Mouse (Mus musculus) testis, adult 2 months (tissue): Measurements from ENCODE around the gene Ndufaf7. TPM values are rescaled to one million over a fixed set of nuclear protein-coding genes. Genes with fewer than 3 reads are reported as not detected.
A peak's percentile ranks its signal among the peaks of the same experiment; 100 is the strongest.

Experiments
- H3K27ac ChIP-seq: fragments of 200-500 bp; 2 replicates; pipeline ENCODE4 v1.5.1; 2012; ENCODE audit warnings: low read depth, low read length; ENCODE audit not compliant: control insufficient read depth, insufficient read depth
- H3K27me3 ChIP-seq: fragments of 200-500 bp; 2 replicates; pipeline ENCODE4 v1.6.1; 2012; ENCODE audit warnings: mild to moderate bottlenecking, low read length, moderate library complexity; ENCODE audit not compliant: control insufficient read depth, insufficient read depth
- H3K36me3 ChIP-seq: fragments of 200-500 bp; 2 replicates; pipeline ENCODE4 v1.6.1; 2012; ENCODE audit warnings: mild to moderate bottlenecking, low read length; ENCODE audit not compliant: control insufficient read depth, insufficient read depth
- H3K4me1 ChIP-seq: fragments of 200-500 bp; 2 replicates; pipeline ENCODE4 v1.6.1; 2012; ENCODE audit warnings: low read length; ENCODE audit not compliant: control insufficient read depth, insufficient read depth
- H3K4me3 ChIP-seq: fragments of 200-500 bp; 2 replicates; pipeline ENCODE4 v1.5.1; 2012; ENCODE audit warnings: low read depth, mild to moderate bottlenecking, low read length, moderate library complexity, mixed read lengths; ENCODE audit not compliant: control insufficient read depth
- CTCF ChIP-seq: fragments of 200-500 bp; IDR thresholded peaks from 2 replicates; pipeline ENCODE4 v1.5.1; 2012; ENCODE audit warnings: low read depth, mild to moderate bottlenecking, inconsistent platforms, low read length, moderate library complexity; ENCODE audit not compliant: control insufficient read depth, insufficient read depth, insufficient replicate concordance
- POLR2A ChIP-seq: fragments of 200-500 bp; IDR thresholded peaks from 2 replicates; pipeline ENCODE4 v1.6.1; 2012; ENCODE audit warnings: low read depth, mild to moderate bottlenecking, inconsistent platforms, low read length, moderate library complexity; ENCODE audit not compliant: control insufficient read depth
- polyA plus RNA-seq: library from polyadenylated mRNA; depleted of rRNA; stranded (reverse); fragments of >200 nt; gene quantifications from 2 replicates; pipeline ENCODE4 v1.2.3, GENCODE M21; 2012

Ndufaf7 gene
- polyA plus RNA-seq, 1 experiment, result 16.2 TPM

- Histone ChIP-seq H3K36me3 (peaks cover 7% of the 10 kb centered on the region), H3K4me1 (no peaks in the 10 kb centered on the region), H3K27me3 (no peaks in the 10 kb centered on the region), H3K4me3 (peak overlapping the region; percentile 100; the same call in 1 of the 2 replicates), H3K27ac (no peak overlapping the region)
- TF ChIP-seq POLR2A (no peak), CTCF (no peak)
Measured at GRCm38 (mm10) chr17:78935857-78936256, 1.1 kb upstream of the Ndufaf7 start.

- TF ChIP-seq POLR2A, result peak; percentile 48
- TF ChIP-seq CTCF, result no peak
- peak overlapping the region; percentile 74 for H3K27ac ChIP-seq
- peak overlapping the region; percentile 100 for H3K4me3 ChIP-seq
- H3K27me3 ChIP-seq, result no peaks in the 10 kb centered on the region
- H3K4me1 ChIP-seq, result no peaks in the 10 kb centered on the region
- peaks cover 7% of the 10 kb centered on the region for H3K36me3 ChIP-seq
Measured at GRCm38 (mm10) chr17:78937229-78937853, 405 bp downstream of the Ndufaf7 start.

GRCm38 (mm10) chr17:78938927-78939326 lies 2.0 kb downstream of the Ndufaf7 start:
- H3K27ac ChIP-seq, result no peak overlapping the region
- H3K36me3 ChIP-seq, result peaks cover 7% of the 10 kb centered on the region
- no peaks in the 10 kb centered on the region for H3K27me3 ChIP-seq
- TF ChIP-seq CTCF (no peak), POLR2A (no peak)
- H3K4me1 ChIP-seq, result no peaks in the 10 kb centered on the region
- H3K4me3 ChIP-seq, result no peak overlapping the region

GRCm38 (mm10) chr17:78942579-78942978 lies 5.6 kb downstream of the Ndufaf7 start:
- H3K4me1 ChIP-seq, result no peaks in the 10 kb centered on the region
- peaks cover 5% of the 10 kb centered on the region for H3K36me3 ChIP-seq
- H3K4me3 ChIP-seq, result no peak overlapping the region
- H3K27ac ChIP-seq, result no peak overlapping the region
- no peaks in the 10 kb centered on the region for H3K27me3 ChIP-seq
- TF ChIP-seq CTCF, result no peak
- no peak for TF ChIP-seq POLR2A

GRCm38 (mm10) chr17:78951225-78951624 lies 14.3 kb downstream of the Ndufaf7 start:
- Histone ChIP-seq H3K4me3 (no peak overlapping the region), H3K27ac (no peak overlapping the region), H3K4me1 (no peaks in the 10 kb centered on the region), H3K27me3 (no peaks in the 10 kb centered on the region), H3K36me3 (no peaks in the 10 kb centered on the region; the same call in 1 of the 2 replicates)
- TF ChIP-seq CTCF (no peak), POLR2A (no peak)

GRCm38 (mm10) chr17:78952070-78952469 lies 15.1 kb downstream of the Ndufaf7 start:
- no peak overlapping the region for H3K4me3 ChIP-seq
- H3K27ac ChIP-seq, result no peak overlapping the region
- no peak for TF ChIP-seq POLR2A
- no peak for TF ChIP-seq CTCF
- H3K4me1 ChIP-seq, result no peaks in the 10 kb centered on the region
- H3K36me3 ChIP-seq, result no peaks in the 10 kb centered on the region
- no peaks in the 10 kb centered on the region for H3K27me3 ChIP-seq

GRCm38 (mm10) chr17:78953240-78953639 lies 16.3 kb downstream of the Ndufaf7 start:
- Histone ChIP-seq H3K27ac (no peak overlapping the region), H3K27me3 (no peaks in the 10 kb centered on the region), H3K36me3 (no peaks in the 10 kb centered on the region), H3K4me3 (no peak overlapping the region), H3K4me1 (no peaks in the 10 kb centered on the region)
- no peak for TF ChIP-seq POLR2A
- no peak for TF ChIP-seq CTCF

- H3K36me3 ChIP-seq, result no peaks in the 10 kb centered on the region
- H3K27ac ChIP-seq, result no peak overlapping the region
- no peaks in the 10 kb centered on the region for H3K4me1 ChIP-seq
- H3K27me3 ChIP-seq, result no peaks in the 10 kb centered on the region
- H3K4me3 ChIP-seq, result no peak overlapping the region
- TF ChIP-seq POLR2A, result no peak
- TF ChIP-seq CTCF, result no peak
Measured at GRCm38 (mm10) chr17:78959473-78959872, 22.5 kb downstream of the Ndufaf7 start.

- H3K36me3 ChIP-seq, result no peaks in the 10 kb centered on the region
- H3K27ac ChIP-seq, result no peak overlapping the region
- H3K27me3 ChIP-seq, result no peaks in the 10 kb centered on the region
- TF ChIP-seq POLR2A, result no peak
- no peak for TF ChIP-seq CTCF
- no peak overlapping the region for H3K4me3 ChIP-seq
- no peaks in the 10 kb centered on the region for H3K4me1 ChIP-seq
Measured at GRCm38 (mm10) chr17:78964387-78964786, 27.5 kb downstream of the Ndufaf7 start.
